In the genomic region with DNA sequence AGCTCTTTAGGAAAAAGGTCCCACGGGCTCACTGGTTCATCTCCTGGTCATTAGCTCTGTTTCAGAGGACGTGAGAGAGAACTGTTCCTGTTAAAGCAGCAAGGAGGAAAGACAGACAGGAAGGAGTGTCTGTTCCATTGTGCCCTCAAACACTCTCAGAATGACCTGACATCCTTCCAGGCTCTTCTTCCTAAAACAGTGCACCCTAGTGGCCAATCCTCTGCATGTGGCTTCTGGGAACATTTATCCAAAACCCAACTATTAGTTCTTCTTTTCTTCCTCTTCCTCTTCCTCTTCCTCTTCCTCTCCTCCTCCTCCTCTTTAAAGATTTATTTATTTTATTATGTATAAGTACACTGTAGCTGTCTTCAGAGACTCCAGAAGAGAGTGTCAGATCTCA, we compare ENCODE assay signal across 10 mouse cellular contexts. TPM values are rescaled to one million over a fixed set of nuclear protein-coding genes. Genes with fewer than 3 reads are reported as not detected.
A peak's percentile ranks its signal among the peaks of the same experiment; 100 is the strongest.
DNase-seq lines count a peak whose midpoint lies in the region; ATAC-seq and TF ChIP-seq lines count a peak whose summit lies in the region.
"Had no signal": no experiment of that assay in that cellular context is flagged by ENCODE, and none has a peak within 500 bp of the region (broad histone marks: within the 10 kb centered on the region; RNA-seq: fewer than 3 reads in every experiment).

No protein-coding gene starts in this region.

- no peak overlapping the region for H3K4me3 ChIP-seq in hindbrain, postnatal 0 days (ENCODE audit: low read length)
- H3K4me3 ChIP-seq in hindbrain, embryonic 11.5 days (ENCODE audit: low read depth, low read length), result no peak overlapping the region
- H3K4me3 ChIP-seq: embryonic facial prominence, embryonic 15.5 days; heart, embryonic 13.5 days; midbrain, embryonic 12.5 days had no signal

- TF ChIP-seq CTCF in hindbrain, postnatal 0 days (IDR thresholded peaks at IDR 0.05; ENCODE audit: low read depth), result peak; percentile 60

- no peaks in the 10 kb centered on the region for H3K36me3 ChIP-seq in hindbrain, postnatal 0 days (ENCODE audit: insufficient read depth, low read length)
- H3K36me3 ChIP-seq in hindbrain, embryonic 11.5 days (ENCODE audit: control insufficient read depth, insufficient read depth, low read length), result no peaks in the 10 kb centered on the region
- H3K36me3 ChIP-seq: embryonic facial prominence, embryonic 15.5 days; heart, embryonic 13.5 days; midbrain, embryonic 12.5 days had no signal

- no peaks in the 10 kb centered on the region for H3K27me3 ChIP-seq in hindbrain, postnatal 0 days (ENCODE audit: insufficient read depth, low read length)
- H3K27me3 ChIP-seq in hindbrain, embryonic 11.5 days (ENCODE audit: control insufficient read depth, insufficient read depth, low read length), result no peaks in the 10 kb centered on the region
- H3K27me3 ChIP-seq: embryonic facial prominence, embryonic 15.5 days; heart, embryonic 13.5 days; midbrain, embryonic 12.5 days had no signal

- ATAC-seq in hindbrain, postnatal 0 days, result no peak
- no peak for ATAC-seq in hindbrain, embryonic 11.5 days (ENCODE audit: low FRiP score)
- ATAC-seq in activated CD4-positive, CD25-positive, alpha-beta regulatory T cell, adult 4 months, result no peak

- no peak overlapping the region for H3K4me2 ChIP-seq in hindbrain, postnatal 0 days (ENCODE audit: low read depth, low read length)
- no peak overlapping the region for H3K4me2 ChIP-seq in hindbrain, embryonic 11.5 days (replicated peaks; ENCODE audit: low read depth, low read length)
- H3K4me2 ChIP-seq: embryonic facial prominence, embryonic 15.5 days; heart, embryonic 13.5 days; midbrain, embryonic 12.5 days had no signal

- H3K27ac ChIP-seq in hindbrain, postnatal 0 days, result no peak overlapping the region
- H3K27ac ChIP-seq in hindbrain, embryonic 11.5 days (ENCODE audit: low read depth, low read length), result no peak overlapping the region
- H3K27ac ChIP-seq: embryonic facial prominence, embryonic 15.5 days; heart, embryonic 13.5 days; midbrain, embryonic 12.5 days had no signal

- peak; percentile 27 for DNase-seq in hindbrain, postnatal 0 days (ENCODE audit: low spot score)
- DNase-seq in hindbrain, embryonic 11.5 days (ENCODE audit: low spot score), result no peak
- DNase-seq in urinary bladder, postnatal 14 days (ENCODE audit: low spot score), result peak; percentile 19
- DNase-seq in urinary bladder, postnatal 10 days (ENCODE audit: low spot score), result no peak
- DNase-seq in embryo, embryonic 11 days, result peak; percentile 56
- no peak for DNase-seq in right cerebral cortex, postnatal 36 days (ENCODE audit: low spot score in 2 of 2)

- 54% methylated on average over 2 of the region's 2 CpGs for WGBS in hindbrain, postnatal 0 days
- WGBS in hindbrain, embryonic 11.5 days, result 39% methylated on average over 2 of the region's 2 CpGs

- H3K9ac ChIP-seq in hindbrain, postnatal 0 days (replicated peaks; ENCODE audit: low read length), result no peak overlapping the region
- H3K9ac ChIP-seq in hindbrain, embryonic 11.5 days (ENCODE audit: low read depth, low read length), result no peak overlapping the region
- H3K9ac ChIP-seq: embryonic facial prominence, embryonic 15.5 days; heart, embryonic 13.5 days; midbrain, embryonic 12.5 days had no signal

- no peaks in the 10 kb centered on the region for H3K9me3 ChIP-seq in hindbrain, postnatal 0 days (ENCODE audit: low read length)
- H3K9me3 ChIP-seq in hindbrain, embryonic 11.5 days (ENCODE audit: control insufficient read depth, low read length), result no peaks in the 10 kb centered on the region
- H3K9me3 ChIP-seq: embryonic facial prominence, embryonic 15.5 days; midbrain, embryonic 12.5 days had no signal

- H3K4me1 ChIP-seq in hindbrain, postnatal 0 days (ENCODE audit: insufficient read depth, low read length), result no peaks in the 10 kb centered on the region
- no peaks in the 10 kb centered on the region for H3K4me1 ChIP-seq in hindbrain, embryonic 11.5 days (replicated peaks; ENCODE audit: control insufficient read depth, insufficient read depth, low read length)
- H3K4me1 ChIP-seq: embryonic facial prominence, embryonic 15.5 days; heart, embryonic 13.5 days; midbrain, embryonic 12.5 days had no signal

RNA-seq across cellular contexts. Expression of a gene that starts 20.7 kb away (rescaled TPM):
- total RNA-seq in hindbrain, postnatal 0 days (2014; rRNA removed), result 128 and 130 TPM in 2 replicates
- 135 and 144 TPM in 2 replicates for polyA plus RNA-seq in hindbrain, postnatal 0 days (2015; fragmentation: Nextera tagmentation; extraction: Ambion mirVana)
- 224 and 240 TPM in 2 replicates for polyA plus RNA-seq in hindbrain, embryonic 11.5 days (2014; fragmentation: Nextera tagmentation; extraction: Ambion mirVana)
- polyA plus RNA-seq in activated CD4-positive, CD25-positive, alpha-beta regulatory T cell, adult 4 months (2017; shearing (Covaris generic)), result 10 to 100 TPM; 31.3 to 31.5 TPM

RNA-seq across cellular contexts. Expression of a gene that starts 24.5 kb away (rescaled TPM):
- 85.9 and 103 TPM in 2 replicates for total RNA-seq in hindbrain, postnatal 0 days (2014; rRNA removed)
- polyA plus RNA-seq in hindbrain, postnatal 0 days (2015; fragmentation: Nextera tagmentation; extraction: Ambion mirVana), result 207 and 258 TPM in 2 replicates
- 793 and 800 TPM in 2 replicates for polyA plus RNA-seq in hindbrain, embryonic 11.5 days (2014; fragmentation: Nextera tagmentation; extraction: Ambion mirVana)
- polyA plus RNA-seq in activated CD4-positive, CD25-positive, alpha-beta regulatory T cell, adult 4 months (2017; shearing (Covaris generic)), result 10 to 100 TPM; 89.9 to 90.5 TPM

RNA-seq across cellular contexts. Expression of a gene that starts 42.2 kb away (rescaled TPM):
- total RNA-seq in hindbrain, postnatal 0 days (2014; rRNA removed), result 151 and 154 TPM in 2 replicates
- 190 and 196 TPM in 2 replicates for polyA plus RNA-seq in hindbrain, postnatal 0 days (2015; fragmentation: Nextera tagmentation; extraction: Ambion mirVana)
- polyA plus RNA-seq in hindbrain, embryonic 11.5 days (2014; fragmentation: Nextera tagmentation; extraction: Ambion mirVana), result 121 and 128 TPM in 2 replicates
- polyA plus RNA-seq in activated CD4-positive, CD25-positive, alpha-beta regulatory T cell, adult 4 months (2017; shearing (Covaris generic)), result 10 to 100 TPM; 13.1 to 16.6 TPM

Comparison
In these comparisons a context has a peak if more than half of its experiments do, and no peak if none do; other contexts are left out.
1. DNase-seq: peak in hindbrain, postnatal 0 days (single experiment), urinary bladder, postnatal 14 days (single experiment) and embryo, embryonic 11 days (single experiment); none in hindbrain, embryonic 11.5 days (single experiment), urinary bladder, postnatal 10 days (single experiment) and right cerebral cortex, postnatal 36 days (0 of 2).